Mouse (Mus musculus): Measurements from ENCODE around the gene Kif1b.

Gene Kif1b

GRCm38 (mm10) chr4:149166215-149166946 is 141.1 kb downstream of the Kif1b start, which contains the start of gene Pgd:
Pgd (minus strand) TSS chr4:149166771.
- DNase-seq: peak; percentile 97

- DNase-seq: no peak
Observed at GRCm38 (mm10) chr4:149164150-149164549, 143.3 kb downstream of the Kif1b start.

- no peak for DNase-seq
Observed at GRCm38 (mm10) chr4:149163196-149163595, 144.3 kb downstream of the Kif1b start.

GRCm38 (mm10) chr4:149161166-149161565 is 146.3 kb downstream of the Kif1b start:
- DNase-seq: no peak

- no peak for DNase-seq
Observed at GRCm38 (mm10) chr4:149159891-149160290, 147.6 kb downstream of the Kif1b start.

GRCm38 (mm10) chr4:149159203-149159602 is 148.3 kb downstream of the Kif1b start:
- no peak for DNase-seq

GRCm38 (mm10) chr4:149157415-149157973 is 150.0 kb downstream of the Kif1b start:
- no peak for DNase-seq

- DNase-seq: no peak
Observed at GRCm38 (mm10) chr4:149155711-149156110, 151.8 kb downstream of the Kif1b start.

- no peak for DNase-seq
Observed at GRCm38 (mm10) chr4:149154859-149155258, 152.6 kb downstream of the Kif1b start.

- no peak for DNase-seq
Observed at GRCm38 (mm10) chr4:149150721-149151120, 156.8 kb downstream of the Kif1b start.

- no peak for DNase-seq
Observed at GRCm38 (mm10) chr4:149150256-149150655, 157.2 kb downstream of the Kif1b start.

- no peak for DNase-seq
Observed at GRCm38 (mm10) chr4:149149611-149150010, 157.9 kb downstream of the Kif1b start.

- DNase-seq: no peak
Observed at GRCm38 (mm10) chr4:149149196-149149595, 158.3 kb downstream of the Kif1b start.

- DNase-seq: no peak
Observed at GRCm38 (mm10) chr4:149148084-149148483, 159.4 kb downstream of the Kif1b start.

GRCm38 (mm10) chr4:149147528-149147927 is 160.0 kb downstream of the Kif1b start:
- DNase-seq: no peak

- DNase-seq: no peak
Observed at GRCm38 (mm10) chr4:149145151-149145550, 162.3 kb downstream of the Kif1b start.

GRCm38 (mm10) chr4:149144459-149144858 is 163.0 kb downstream of the Kif1b start:
- DNase-seq: peak; percentile 91

GRCm38 (mm10) chr4:149143594-149143993 is 163.9 kb downstream of the Kif1b start:
- DNase-seq: no peak

- DNase-seq: no peak
Observed at GRCm38 (mm10) chr4:149138515-149138914, 169.0 kb downstream of the Kif1b start.

- DNase-seq: peak; percentile 95
Observed at GRCm38 (mm10) chr4:149136982-149137770, 170.3 kb downstream of the Kif1b start, which contains the start of gene Cenps. Cenps (minus strand) TSS chr4:149137629.

- DNase-seq: peak; percentile 10
Observed at GRCm38 (mm10) chr4:149136116-149136850, 171.2 kb downstream of the Kif1b start.

GRCm38 (mm10) chr4:149133395-149133794 is 174.1 kb downstream of the Kif1b start:
- no peak for DNase-seq
